Mouse (Mus musculus) duodenum, adult 2 months (tissue): ENCODE measurements around the gene Dnajb4. TPM values are rescaled to one million over a fixed set of nuclear protein-coding genes. Genes with fewer than 3 reads are reported as not detected.

Source experiments
- polyA plus RNA-seq: library from polyadenylated mRNA; depleted of rRNA; stranded (reverse); fragments of >200 nt; gene quantifications from 2 replicates; pipeline ENCODE4 v1.2.3, GENCODE M21; 2012; ENCODE audit warnings: low replicate concordance; rRNA removed

Gene Dnajb4
- polyA plus RNA-seq: 1.4 and 1.6 TPM in 2 replicates

GRCm38 (mm10) chr3:152209967-152210634, at the start of gene Dnajb4, which contains the start of gene Fubp1:
TSS of gene Dnajb4 (minus strand) at chr3:152210302.
TSS of gene Fubp1 (plus strand) at chr3:152210422.

GRCm38 (mm10) chr3:152166099-152166423, 44.0 kb downstream of the Dnajb4 start, which contains the start of gene Gipc2:
TSS of gene Gipc2 (minus strand) at chr3:152166230.

Other genes with a start within 250 kb of the Dnajb4 start
- gene Gipc2, start 44.1 kb downstream of the Dnajb4 start, polyA plus RNA-seq: 42.5 and 80.6 TPM in 2 replicates
- gene Fubp1, start 120 bp upstream of the Dnajb4 start, polyA plus RNA-seq: 16.7 and 50.3 TPM in 2 replicates
- not detected in 2 replicates for gene Nexn, start 56.0 kb upstream of the Dnajb4 start, polyA plus RNA-seq
- 2.2 and 2.7 TPM in 2 replicates for gene Miga1, start 130.1 kb upstream of the Dnajb4 start, polyA plus RNA-seq
- 4.4 and 5.2 TPM in 2 replicates for gene Usp33, start 136.2 kb upstream of the Dnajb4 start, polyA plus RNA-seq
- 7.2 TPM in 2 replicates for gene Zzz3, start 185.2 kb upstream of the Dnajb4 start, polyA plus RNA-seq